Mouse (Mus musculus) spleen, postnatal 0 days (tissue): ENCODE measurements around the gene Rspo1. TPM values are rescaled to one million over a fixed set of nuclear protein-coding genes. Genes with fewer than 3 reads are reported as not detected.

Experiments
- polyA plus RNA-seq: library from polyadenylated mRNA; unstranded; fragments of >200 nt; fragmentation: Nextera tagmentation; extraction: Ambion mirVana; gene quantifications from 2 replicates; pipeline ENCODE4 v1.2.1, GENCODE M21; 2015

Gene Rspo1
- polyA plus RNA-seq = 5.6 and 7.0 TPM in 2 replicates

GRCm38 (mm10) chr4:124985671-124986602 is at the start of gene Rspo1:
Rspo1 (plus strand) TSS chr4:124986430.

GRCm38 (mm10) chr4:124936613-124937471 is 49.4 kb upstream of the Rspo1 start, which contains the start of gene 9930104L06Rik:
9930104L06Rik (plus strand) TSS chr4:124937048.

GRCm38 (mm10) chr4:124939211-124939610 is 47.0 kb upstream of the Rspo1 start, which contains the start of gene Cdca8:
Cdca8 (minus strand) TSS chr4:124939311.

GRCm38 (mm10) chr4:125015806-125016635 is 29.8 kb downstream of the Rspo1 start, which contains the start of gene Gnl2:
Gnl2 (plus strand) TSS chr4:125016585.

Other genes starting within 250 kb of the Rspo1 start
- gene Inpp5b, start 244.6 kb upstream of the Rspo1 start, polyA plus RNA-seq = 36.4 and 38.7 TPM in 2 replicates
- 16.7 and 17.6 TPM in 2 replicates for gene Mtf1, start 184.3 kb upstream of the Rspo1 start, polyA plus RNA-seq
- 23.3 and 24.0 TPM in 2 replicates for gene Yrdc, start 135.8 kb upstream of the Rspo1 start, polyA plus RNA-seq
- 26.3 and 30.8 TPM in 2 replicates for gene 1110065P20Rik, start 135.2 kb upstream of the Rspo1 start, polyA plus RNA-seq
- gene Maneal, start 124.3 kb upstream of the Rspo1 start, polyA plus RNA-seq = 0.04 and 0.15 TPM in 2 replicates
- gene Epha10, start 105.5 kb upstream of the Rspo1 start, polyA plus RNA-seq = not detected in 2 replicates
- gene 9930104L06Rik, start 49.4 kb upstream of the Rspo1 start, polyA plus RNA-seq = 6.2 and 6.9 TPM in 2 replicates
- gene Cdca8, start 47.1 kb upstream of the Rspo1 start, polyA plus RNA-seq = 126 and 150 TPM in 2 replicates
- gene Gnl2, start 30.2 kb downstream of the Rspo1 start, polyA plus RNA-seq = 42.9 and 43.2 TPM in 2 replicates
- gene Dnali1, start 79.3 kb downstream of the Rspo1 start, polyA plus RNA-seq = 0.17 TPM in 1 of 2 replicates, not detected in the other
- gene Snip1, start 80.2 kb downstream of the Rspo1 start, polyA plus RNA-seq = 19.1 and 19.3 TPM in 2 replicates
- 31.2 and 37.5 TPM in 2 replicates for gene Meaf6, start 98.7 kb downstream of the Rspo1 start, polyA plus RNA-seq
- 1.2 and 1.3 TPM in 2 replicates for gene Zc3h12a, start 141.4 kb downstream of the Rspo1 start, polyA plus RNA-seq